Mouse (Mus musculus): Measurements from ENCODE around the gene Tmem178b. TPM values are rescaled to one million over a fixed set of nuclear protein-coding genes. Genes with fewer than 3 reads are reported as not detected.

The Tmem178b gene
- polyA plus RNA-seq, 1 experiment from 2014 or later, result not detected

- H3K36me3 ChIP-seq, result no peaks in the 10 kb centered on the region
- H3K9me3 ChIP-seq (replicated peaks), result no peaks in the 10 kb centered on the region
- H3K27me3 ChIP-seq (ENCODE audit: low read depth, poor library complexity, severe bottlenecking), result no peaks in the 10 kb centered on the region
- WGBS, result 88% methylated on average over 2 of the region's 2 CpGs
- no peak overlapping the region for H3K4me3 ChIP-seq
- no peak for DNase-seq (ENCODE audit: low spot score)
- H3K27ac ChIP-seq, result no peak overlapping the region
- H3K4me1 ChIP-seq, result no peaks in the 10 kb centered on the region
Observed at GRCm38 (mm10) chr6:40051698-40052097, 178.6 kb downstream of the Tmem178b start.

- Histone ChIP-seq H3K4me3 (no peak overlapping the region), H3K36me3 (no peaks in the 10 kb centered on the region), H3K9me3 (replicated peaks) (no peaks in the 10 kb centered on the region), H3K4me1 (no peaks in the 10 kb centered on the region), H3K27ac (no peak overlapping the region), H3K27me3 (ENCODE audit: low read depth, poor library complexity, severe bottlenecking) (no peaks in the 10 kb centered on the region)
- DNase-seq (ENCODE audit: low spot score), result no peak
- WGBS, result 90% methylated on average over 1 of the region's 1 CpGs
Observed at GRCm38 (mm10) chr6:40052593-40052992, 179.5 kb downstream of the Tmem178b start.

- H3K4me1 ChIP-seq, result no peaks in the 10 kb centered on the region
- H3K4me3 ChIP-seq, result no peak overlapping the region
- 78% methylated on average over 3 of the region's 3 CpGs for WGBS
- H3K27me3 ChIP-seq (ENCODE audit: low read depth, poor library complexity, severe bottlenecking), result no peaks in the 10 kb centered on the region
- H3K36me3 ChIP-seq, result no peaks in the 10 kb centered on the region
- no peak overlapping the region for H3K27ac ChIP-seq
- no peaks in the 10 kb centered on the region for H3K9me3 ChIP-seq (replicated peaks)
- no peak for DNase-seq (ENCODE audit: low spot score)
Observed at GRCm38 (mm10) chr6:40059466-40059865, 186.4 kb downstream of the Tmem178b start.

DNA sequence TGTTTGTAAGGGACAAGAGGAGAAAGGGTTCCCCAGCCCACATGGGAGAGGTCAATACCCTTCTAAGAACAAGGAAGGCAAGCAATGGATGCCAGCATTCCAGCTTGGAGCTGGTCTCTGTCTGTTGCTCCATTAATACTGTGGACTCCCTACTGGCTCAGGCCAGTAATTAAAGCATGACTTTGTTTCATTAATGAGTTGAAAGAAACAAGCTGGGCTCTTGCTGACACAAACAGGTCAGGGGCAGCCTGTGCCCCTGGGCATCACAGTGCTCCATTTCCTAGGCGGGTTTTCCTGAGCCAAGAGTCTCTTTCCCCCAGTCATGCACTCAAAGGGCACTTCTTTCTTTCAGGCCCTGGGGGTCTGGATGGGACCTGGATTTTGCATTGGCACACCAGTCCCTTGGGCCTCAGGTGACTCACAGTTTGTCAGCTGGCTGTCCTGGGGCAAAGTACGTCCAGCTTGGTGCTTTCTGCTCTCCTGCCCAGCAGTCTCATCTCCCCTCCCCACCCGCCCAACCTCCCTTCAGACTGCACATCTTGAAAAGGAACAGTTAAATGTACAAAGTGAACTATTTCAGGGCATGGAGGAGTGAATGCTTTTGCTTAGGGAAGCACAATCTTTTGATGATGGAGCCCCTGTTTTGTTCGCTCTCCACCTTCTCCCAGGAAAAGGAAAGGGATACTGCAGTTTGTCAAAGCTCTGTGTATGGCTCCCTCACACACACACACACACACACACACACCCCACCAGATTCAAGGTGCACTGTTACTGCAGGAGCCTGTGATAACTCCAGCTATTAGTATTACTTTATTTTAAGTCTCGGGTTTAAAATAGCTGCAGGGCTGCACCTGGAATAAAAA lies 188.5 kb downstream of the Tmem178b start:
- no peak overlapping the region for H3K27ac ChIP-seq
- DNase-seq (ENCODE audit: low spot score), result no peak
- no peaks in the 10 kb centered on the region for H3K27me3 ChIP-seq (ENCODE audit: low read depth, poor library complexity, severe bottlenecking)
- no peak overlapping the region for H3K4me3 ChIP-seq
- H3K36me3 ChIP-seq, result no peaks in the 10 kb centered on the region
- no peaks in the 10 kb centered on the region for H3K4me1 ChIP-seq
- whole genome bisulfite sequencing, result 80% methylated on average over 5 of the region's 5 CpGs
- no peaks in the 10 kb centered on the region for H3K9me3 ChIP-seq (replicated peaks)

DNA sequence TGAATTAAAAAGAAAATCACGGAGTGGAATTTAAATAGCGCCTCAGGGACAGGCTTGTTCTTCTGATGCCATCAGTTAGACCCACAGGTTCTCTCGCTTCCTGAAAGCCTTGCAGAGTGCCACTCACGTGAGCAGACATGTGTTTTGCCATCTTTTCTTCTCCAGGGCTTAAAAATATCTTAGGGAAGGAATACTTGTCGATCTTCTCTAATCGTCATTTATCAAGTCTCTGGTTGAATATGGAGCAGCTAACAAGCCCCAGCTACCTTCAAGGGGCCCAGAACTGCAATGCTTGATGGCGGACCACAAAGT lies 189.1 kb downstream of the Tmem178b start:
- Histone ChIP-seq H3K27me3 (ENCODE audit: low read depth, poor library complexity, severe bottlenecking) (no peaks in the 10 kb centered on the region), H3K36me3 (no peaks in the 10 kb centered on the region), H3K27ac (no peak overlapping the region), H3K4me1 (no peaks in the 10 kb centered on the region), H3K4me3 (no peak overlapping the region), H3K9me3 (replicated peaks) (no peaks in the 10 kb centered on the region)
- no peak for DNase-seq (ENCODE audit: low spot score)
- 92% methylated on average over 7 of the region's 7 CpGs for WGBS

DNA sequence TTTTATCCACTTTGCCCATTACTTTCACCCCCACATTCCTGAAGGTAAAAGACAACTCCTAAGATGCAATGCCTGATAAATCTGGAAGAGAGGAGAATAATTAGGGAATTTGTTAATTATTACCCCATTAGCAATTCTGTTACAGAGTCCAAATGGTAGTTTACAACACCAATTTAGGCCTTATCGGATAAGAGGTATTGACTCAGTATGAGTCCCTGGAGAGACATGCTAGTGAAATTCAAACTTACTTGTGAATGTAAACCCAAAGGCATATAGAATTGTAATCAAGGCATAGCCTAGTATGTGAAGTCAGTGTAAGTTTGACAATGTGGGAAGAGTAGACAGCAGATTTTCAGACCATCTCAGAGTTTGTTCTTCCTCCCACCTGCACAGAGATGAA lies 190.4 kb downstream of the Tmem178b start:
- no peak for DNase-seq (ENCODE audit: low spot score)
- Histone ChIP-seq H3K9me3 (replicated peaks) (no peaks in the 10 kb centered on the region), H3K4me3 (no peak overlapping the region), H3K27ac (no peak overlapping the region), H3K27me3 (ENCODE audit: low read depth, poor library complexity, severe bottlenecking) (no peaks in the 10 kb centered on the region), H3K36me3 (no peaks in the 10 kb centered on the region), H3K4me1 (no peaks in the 10 kb centered on the region)
- WGBS, result 95% methylated on average over 1 of the region's 1 CpGs

GRCm38 (mm10) chr6:40063899-40064298 lies 190.8 kb downstream of the Tmem178b start:
- no peak overlapping the region for H3K27ac ChIP-seq
- no peaks in the 10 kb centered on the region for H3K9me3 ChIP-seq (replicated peaks)
- WGBS, result 68% methylated on average over 1 of the region's 1 CpGs
- no peak overlapping the region for H3K4me3 ChIP-seq
- no peaks in the 10 kb centered on the region for H3K27me3 ChIP-seq (ENCODE audit: low read depth, poor library complexity, severe bottlenecking)
- no peaks in the 10 kb centered on the region for H3K36me3 ChIP-seq
- no peak for DNase-seq (ENCODE audit: low spot score)
- no peaks in the 10 kb centered on the region for H3K4me1 ChIP-seq

GRCm38 (mm10) chr6:40064342-40064741 lies 191.3 kb downstream of the Tmem178b start:
- WGBS, result 85% methylated on average over 2 of the region's 2 CpGs
- Histone ChIP-seq H3K4me3 (no peak overlapping the region), H3K27me3 (ENCODE audit: low read depth, poor library complexity, severe bottlenecking) (no peaks in the 10 kb centered on the region), H3K27ac (no peak overlapping the region), H3K36me3 (no peaks in the 10 kb centered on the region), H3K9me3 (replicated peaks) (no peaks in the 10 kb centered on the region), H3K4me1 (no peaks in the 10 kb centered on the region)
- no peak for DNase-seq (ENCODE audit: low spot score)

GRCm38 (mm10) chr6:40068467-40068866 lies 195.4 kb downstream of the Tmem178b start:
- WGBS, result 86% methylated on average over 6 of the region's 6 CpGs
- Histone ChIP-seq H3K36me3 (no peaks in the 10 kb centered on the region), H3K4me3 (no peak overlapping the region), H3K9me3 (replicated peaks) (no peaks in the 10 kb centered on the region), H3K27me3 (ENCODE audit: low read depth, poor library complexity, severe bottlenecking) (no peaks in the 10 kb centered on the region), H3K4me1 (0 out of 2 replicates have a peak, but pooled peaks cover 5% of the 10 kb centered on the region), H3K27ac (no peak overlapping the region)
- no peak for DNase-seq (ENCODE audit: low spot score)

- 49% methylated on average over 3 of the region's 3 CpGs for WGBS
- no peak for DNase-seq (ENCODE audit: low spot score)
- no peaks in the 10 kb centered on the region for H3K36me3 ChIP-seq
Observed at GRCm38 (mm10) chr6:40071007-40071406, 197.9 kb downstream of the Tmem178b start.

DNA sequence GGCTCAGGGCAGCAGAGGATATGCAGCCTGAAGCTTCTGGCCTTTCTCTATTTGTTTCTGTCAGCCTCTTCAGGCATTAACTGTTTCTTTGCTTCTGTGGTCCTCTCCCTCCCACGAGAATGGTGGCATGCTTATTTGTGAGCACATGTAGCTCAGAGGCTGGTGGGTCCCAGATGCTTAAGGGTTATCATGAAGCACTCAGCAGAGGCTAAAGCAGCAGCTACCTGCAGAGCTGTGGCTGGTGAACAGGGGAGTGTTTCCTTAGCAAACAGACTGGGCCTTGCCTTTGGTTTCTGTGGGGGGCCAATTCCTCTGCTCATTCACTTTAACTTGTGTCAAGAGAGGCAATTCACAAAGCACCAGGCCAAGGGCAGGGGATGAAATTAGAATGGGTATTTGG lies 203.0 kb downstream of the Tmem178b start:
- Histone ChIP-seq H3K4me3 (no peak overlapping the region), H3K27ac (no peak overlapping the region), H3K9me3 (replicated peaks) (no peaks in the 10 kb centered on the region), H3K36me3 (no peaks in the 10 kb centered on the region), H3K27me3 (ENCODE audit: low read depth, poor library complexity, severe bottlenecking) (no peaks in the 10 kb centered on the region), H3K4me1 (0 out of 2 replicates have a peak, but pooled peaks cover 2% of the 10 kb centered on the region)
- WGBS, result 31% methylated on average over 1 of the region's 1 CpGs
- no peak for DNase-seq (ENCODE audit: low spot score)

More at GRCm38 (mm10) chr6:40071007-40071406, 197.9 kb downstream of the Tmem178b start:
- Histone ChIP-seq H3K9me3 (replicated peaks) (no peaks in the 10 kb centered on the region), H3K27me3 (ENCODE audit: low read depth, poor library complexity, severe bottlenecking) (no peaks in the 10 kb centered on the region), H3K27ac (no peak overlapping the region), H3K4me3 (no peak overlapping the region), H3K4me1 (0 out of 2 replicates have a peak, but pooled peaks cover 5% of the 10 kb centered on the region)

DNA sequence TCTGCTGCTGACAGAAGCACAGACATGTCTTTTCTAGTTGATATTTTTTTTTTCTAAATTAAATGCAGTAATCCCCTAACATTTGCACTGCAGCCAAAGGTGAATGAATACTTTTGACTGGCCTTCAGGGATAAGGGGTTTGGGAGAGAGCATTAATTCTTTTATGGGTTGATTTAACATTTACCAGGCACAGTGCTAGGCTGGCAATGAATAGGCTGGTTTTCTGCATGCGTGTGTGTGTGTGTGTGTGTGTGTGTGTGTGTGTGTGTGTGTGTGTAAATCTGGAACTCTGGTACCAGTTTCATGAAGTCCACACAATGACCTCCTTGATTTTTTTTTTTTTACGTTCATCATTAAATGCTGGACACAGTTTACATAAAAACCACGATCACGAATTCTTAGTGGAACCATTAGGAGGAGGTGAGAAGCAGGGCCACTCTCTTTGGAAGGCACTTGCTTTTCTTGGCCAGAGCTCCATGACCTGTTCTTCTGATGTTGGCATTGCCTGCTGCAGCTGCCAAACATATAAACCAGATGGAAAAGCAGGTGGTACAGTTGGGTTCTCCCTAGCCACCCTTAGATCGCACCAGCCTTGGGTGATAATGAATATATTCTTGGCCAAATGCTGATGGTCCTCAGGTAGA lies 203.7 kb downstream of the Tmem178b start:
- WGBS, result 91% methylated on average over 5 of the region's 5 CpGs
- no peak overlapping the region for H3K4me3 ChIP-seq
- no peaks in the 10 kb centered on the region for H3K36me3 ChIP-seq
- H3K27ac ChIP-seq, result no peak overlapping the region
- H3K4me1 ChIP-seq, result no peaks in the 10 kb centered on the region
- DNase-seq (ENCODE audit: low spot score), result no peak
- no peaks in the 10 kb centered on the region for H3K27me3 ChIP-seq (ENCODE audit: low read depth, poor library complexity, severe bottlenecking)
- no peaks in the 10 kb centered on the region for H3K9me3 ChIP-seq (replicated peaks)

GRCm38 (mm10) chr6:40078353-40078752 lies 205.3 kb downstream of the Tmem178b start:
- no peak overlapping the region for H3K27ac ChIP-seq
- DNase-seq (ENCODE audit: low spot score), result no peak
- no peaks in the 10 kb centered on the region for H3K4me1 ChIP-seq
- no peaks in the 10 kb centered on the region for H3K9me3 ChIP-seq (replicated peaks)
- WGBS, result 93% methylated on average over 3 of the region's 3 CpGs
- H3K27me3 ChIP-seq (ENCODE audit: low read depth, poor library complexity, severe bottlenecking), result no peaks in the 10 kb centered on the region
- H3K4me3 ChIP-seq, result no peak overlapping the region
- no peaks in the 10 kb centered on the region for H3K36me3 ChIP-seq
